Mouse (Mus musculus) layer of hippocampus, postnatal 25 days (tissue): ENCODE data around the gene Hmgb2. TPM values are rescaled to one million over a fixed set of nuclear protein-coding genes. Genes with fewer than 3 reads are reported as not detected.
A peak's percentile ranks its signal among the peaks of the same experiment; 100 is the strongest.
"Not testable (repeated sequence)": the region's sequence is repeated elsewhere in the genome, so short reads cannot be mapped to it uniquely, and the experiment has no call there.

Experiments
- DNase-seq, 2 experiments: peaks; one replicate each; pipeline ENCODE4 v3.0.0; 2022; ENCODE audit warnings: mixed read lengths in 2 of 2, low spot score in 1 of 2; ENCODE audit errors: extremely low spot score in 1 of 2
- total RNA-seq, 2 experiments: library from RNA; stranded (reverse); gene quantifications; 2 replicates each; pipeline ENCODE4 v1.2.3; 2021

Hmgb2 gene
- total RNA-seq, 2 experiments from 2014 or later: 6.6 to 7.2 TPM

- DNase-seq: no peak
These were observed 3.0 kb upstream of the Hmgb2 start for GRCm38 (mm10) chr8:57508657-57509056.

GRCm38 (mm10) chr8:57510791-57511315, 854 bp upstream of the Hmgb2 start:
- no peak for DNase-seq

DNA sequence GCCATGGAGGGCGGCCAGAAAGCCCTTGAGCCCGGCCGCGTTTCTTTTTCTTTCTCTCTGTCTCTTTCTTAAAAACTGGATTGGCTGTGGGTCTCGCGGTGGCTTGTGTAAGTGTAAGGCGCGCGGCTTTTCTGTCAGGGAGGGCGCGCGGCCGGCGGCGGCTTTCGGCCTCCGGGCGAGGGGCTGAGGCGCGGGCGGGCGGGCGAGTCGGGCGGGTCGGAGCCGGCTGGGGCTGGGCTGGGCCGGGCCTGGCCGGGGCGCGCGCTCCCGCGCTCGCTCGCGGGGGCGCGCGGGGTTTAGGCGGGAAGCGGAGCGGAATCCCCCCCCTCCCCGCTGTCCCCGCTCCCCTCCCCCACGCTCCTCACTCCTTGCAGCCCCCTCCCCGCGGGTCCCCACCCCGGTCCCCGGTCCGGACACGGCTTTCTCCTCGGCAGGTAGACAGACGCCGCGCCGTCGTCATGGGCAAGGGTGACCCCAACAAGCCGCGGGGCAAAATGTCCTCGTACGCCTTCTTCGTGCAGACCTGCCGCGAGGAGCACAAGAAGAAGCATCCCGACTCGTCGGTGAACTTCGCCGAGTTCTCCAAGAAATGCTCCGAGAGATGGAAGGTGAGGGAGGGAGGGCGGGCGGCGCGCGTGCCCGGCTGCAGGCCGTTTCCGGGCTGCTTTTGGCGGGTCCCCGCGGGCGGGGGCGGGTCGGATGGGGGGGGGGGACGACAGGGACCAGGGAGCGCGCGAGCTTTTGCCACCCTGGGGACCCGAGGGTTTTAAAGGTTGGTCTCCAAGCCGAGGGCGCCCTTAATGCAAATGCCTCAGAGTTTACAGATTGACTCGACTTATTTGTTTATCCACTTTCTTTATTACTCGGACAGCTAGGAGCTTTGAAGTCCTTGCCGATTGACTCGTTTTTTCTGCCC, 692 bp downstream of the Hmgb2 start:
- no peak for DNase-seq

GRCm38 (mm10) chr8:57513178-57513661, 1.5 kb downstream of the Hmgb2 start:
- DNase-seq: not testable (repeated sequence)

DNA sequence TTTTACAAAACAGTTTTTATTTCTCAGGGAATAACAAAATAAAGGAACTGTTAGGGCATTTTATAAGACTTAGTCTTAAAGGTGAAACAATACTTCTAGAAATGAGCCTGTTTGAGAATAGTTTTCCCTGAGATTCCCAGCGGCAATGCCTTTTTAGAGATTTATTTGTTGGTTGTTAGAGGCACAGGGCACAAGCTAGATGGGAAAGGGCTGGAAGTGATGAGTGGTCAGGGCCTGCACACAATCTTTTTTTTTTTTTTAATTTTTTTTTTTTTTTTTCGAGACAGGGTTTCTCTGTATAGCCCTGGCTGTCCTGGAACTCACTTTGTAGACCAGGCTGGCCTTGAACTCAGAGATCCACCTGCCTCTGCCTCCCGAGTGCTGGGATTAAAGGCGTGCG, 5.0 kb downstream of the Hmgb2 start:
- DNase-seq: not testable (repeated sequence)

DNA sequence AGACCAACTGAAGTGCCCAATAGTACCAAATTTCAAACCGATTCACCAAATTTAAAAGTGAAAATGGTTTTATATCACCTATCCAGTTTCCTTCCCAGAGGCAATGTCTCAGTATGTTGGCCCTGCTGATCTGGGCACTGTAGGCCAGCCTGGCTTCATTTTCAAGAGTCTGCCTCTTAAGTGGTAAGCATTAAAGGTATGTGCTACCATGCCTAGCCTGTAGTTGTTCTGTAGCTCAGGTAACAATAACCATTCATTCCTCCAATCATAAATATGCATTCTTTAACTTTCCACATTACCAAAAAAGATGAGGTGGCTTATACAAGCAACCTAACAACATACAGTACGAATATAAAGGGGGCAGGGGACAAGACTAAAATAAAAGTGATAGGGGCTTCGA, 6.0 kb downstream of the Hmgb2 start:
- DNase-seq: no peak

DNA sequence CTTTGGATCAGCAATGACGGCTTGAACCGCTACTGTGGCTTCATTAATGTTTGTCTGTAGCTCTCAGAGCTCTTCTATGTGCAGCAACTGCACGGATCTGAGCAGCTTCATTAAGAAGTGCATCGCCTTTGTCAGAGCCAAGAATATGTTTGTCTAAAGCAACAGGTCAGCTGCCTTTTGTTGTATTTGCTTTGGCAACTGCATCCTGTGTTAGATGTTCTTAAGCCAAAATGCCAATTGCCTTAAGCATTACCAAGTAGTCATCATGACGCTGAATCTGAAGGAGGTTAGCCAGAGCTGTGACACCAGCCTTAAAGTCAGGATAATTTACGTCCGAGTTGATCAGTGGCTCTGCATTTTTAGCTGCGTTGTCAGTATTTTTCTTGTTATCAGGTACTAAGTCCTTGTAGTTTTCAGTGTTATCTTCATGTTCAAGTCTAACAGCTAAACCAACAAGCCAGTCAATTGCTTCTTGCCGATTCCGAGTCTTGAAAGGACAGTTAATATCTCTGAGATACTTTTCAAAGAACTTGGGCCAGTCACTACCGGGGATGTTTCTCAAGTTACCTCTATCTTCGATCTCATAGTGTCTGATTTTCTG, 8.6 kb downstream of the Hmgb2 start:
- DNase-seq: no peak

GRCm38 (mm10) chr8:57528036-57528435, 16.3 kb downstream of the Hmgb2 start:
- DNase-seq: no peak

- DNase-seq: no peak
These were observed 18.5 kb downstream of the Hmgb2 start for GRCm38 (mm10) chr8:57530238-57530637.

- DNase-seq: peak; percentile 55 to 88
These were observed 19.1 kb downstream of the Hmgb2 start for GRCm38 (mm10) chr8:57530666-57531349.

- peak in 1 of 2 experiments; percentile 36 for DNase-seq
These were observed 20.5 kb downstream of the Hmgb2 start for GRCm38 (mm10) chr8:57532223-57532622.

DNA sequence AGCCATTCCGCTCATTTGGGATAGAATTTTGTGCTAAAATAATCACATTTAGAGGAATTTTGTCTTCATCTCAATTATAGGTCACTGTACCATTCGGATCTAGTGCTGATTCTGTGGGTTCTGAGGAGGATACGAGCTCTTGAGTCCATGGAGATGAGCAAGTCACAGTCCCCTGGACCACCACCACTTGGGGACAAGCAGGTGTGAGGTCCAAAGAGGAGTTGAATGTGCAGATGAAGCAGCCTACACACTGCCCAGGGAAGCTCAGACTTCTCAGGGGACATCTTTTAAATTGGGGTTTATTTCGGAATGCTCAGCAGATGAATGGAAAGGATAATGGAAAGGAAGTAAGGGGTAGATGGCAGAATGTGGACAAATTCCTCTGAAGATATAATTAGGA, 21.4 kb downstream of the Hmgb2 start:
- DNase-seq: no peak

- no peak for DNase-seq
These were observed 22.8 kb downstream of the Hmgb2 start for GRCm38 (mm10) chr8:57534495-57534894.

- no peak for DNase-seq
These were observed 24.5 kb downstream of the Hmgb2 start for GRCm38 (mm10) chr8:57536167-57536566.

DNA sequence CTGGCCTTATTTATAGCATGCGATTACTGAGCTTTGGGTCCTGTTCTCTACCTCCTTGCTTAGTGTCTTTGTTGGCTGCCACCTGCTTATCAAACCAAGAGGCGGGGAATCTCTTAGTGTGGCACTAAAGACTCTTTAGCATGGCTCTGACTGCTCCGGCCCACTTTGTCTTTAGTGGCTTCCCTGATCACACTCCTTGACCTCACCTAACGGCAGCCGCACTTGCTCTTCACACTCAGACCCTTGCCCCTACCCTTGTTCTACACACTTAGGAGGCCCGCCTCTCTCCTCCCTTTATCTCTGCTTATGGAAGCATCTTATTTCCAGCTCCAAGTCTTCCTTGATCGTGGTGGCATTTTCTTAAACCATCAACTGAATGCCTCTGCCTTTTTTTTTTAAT, 26.9 kb downstream of the Hmgb2 start:
- no peak for DNase-seq

DNA sequence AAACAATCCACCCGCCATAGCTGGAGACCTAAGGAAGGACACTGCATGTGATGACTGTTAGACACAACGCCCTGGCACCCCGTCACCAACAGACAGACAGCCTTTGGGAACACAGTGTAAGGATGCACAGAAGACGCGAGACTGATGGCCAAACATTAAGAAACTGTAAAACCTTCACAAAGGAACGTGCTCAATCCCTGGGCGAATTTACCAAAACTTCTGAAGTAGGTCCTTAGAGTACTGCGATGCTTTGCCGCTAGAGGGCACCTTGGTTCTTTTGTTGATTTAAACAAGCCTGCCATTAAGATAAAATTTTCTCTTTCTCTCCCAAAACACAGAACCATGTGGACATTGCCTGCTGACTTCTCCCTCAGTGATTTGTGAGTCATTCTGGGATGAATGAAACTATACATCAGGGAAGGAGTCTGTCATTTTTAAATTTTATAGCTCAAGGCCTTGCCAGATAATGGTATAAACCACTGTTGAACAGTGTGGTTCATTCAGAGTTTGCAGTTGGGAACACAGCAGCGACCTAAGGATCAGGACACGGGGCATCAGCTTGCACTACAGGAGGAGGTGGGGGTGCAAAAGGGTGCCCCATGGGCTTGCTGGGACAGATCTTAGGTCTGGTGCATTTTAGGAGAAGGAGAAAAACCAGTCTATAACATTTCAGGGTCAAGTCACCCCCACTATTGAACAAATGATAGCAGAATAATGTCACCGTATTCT, 28.6 kb downstream of the Hmgb2 start:
- peak; percentile 46 to 86 for DNase-seq

DNA sequence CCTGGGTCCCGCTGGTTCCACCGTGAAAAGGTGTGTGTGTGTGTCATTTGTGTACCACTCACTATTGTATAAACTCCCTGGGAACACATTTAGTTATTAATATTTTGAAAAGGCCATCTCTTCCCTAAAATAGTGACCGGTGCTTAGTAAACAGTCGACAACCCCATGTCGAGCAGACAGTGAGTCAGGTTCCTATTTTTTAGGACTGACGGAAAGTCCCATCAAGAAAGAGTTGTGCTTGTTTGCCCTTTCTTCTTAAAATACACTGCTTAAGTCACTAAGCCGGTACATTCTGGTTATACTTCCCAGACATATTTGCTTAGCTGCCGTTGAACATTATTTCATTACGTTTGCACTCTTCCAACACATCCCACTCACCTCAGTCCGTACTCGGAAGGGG, 29.2 kb downstream of the Hmgb2 start:
- DNase-seq: no peak

DNA sequence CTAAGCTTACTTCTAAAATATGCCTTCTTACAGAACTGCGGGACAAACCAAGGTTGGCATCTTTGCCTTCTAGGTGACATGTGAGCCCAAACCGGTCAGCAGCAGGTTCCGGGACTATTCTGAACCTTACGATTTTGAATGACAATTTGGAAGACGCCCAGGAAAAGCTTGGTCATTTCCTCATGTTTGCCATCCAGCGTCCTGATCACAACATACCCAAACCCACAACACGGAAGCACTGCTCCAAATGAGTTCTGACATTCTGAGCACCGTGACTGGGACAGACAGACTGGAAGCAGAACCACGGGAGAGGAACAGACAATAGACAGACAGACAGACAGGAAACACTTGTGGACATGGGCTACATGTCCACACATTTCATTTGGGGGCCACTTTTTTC, 29.7 kb downstream of the Hmgb2 start:
- no peak for DNase-seq

DNA sequence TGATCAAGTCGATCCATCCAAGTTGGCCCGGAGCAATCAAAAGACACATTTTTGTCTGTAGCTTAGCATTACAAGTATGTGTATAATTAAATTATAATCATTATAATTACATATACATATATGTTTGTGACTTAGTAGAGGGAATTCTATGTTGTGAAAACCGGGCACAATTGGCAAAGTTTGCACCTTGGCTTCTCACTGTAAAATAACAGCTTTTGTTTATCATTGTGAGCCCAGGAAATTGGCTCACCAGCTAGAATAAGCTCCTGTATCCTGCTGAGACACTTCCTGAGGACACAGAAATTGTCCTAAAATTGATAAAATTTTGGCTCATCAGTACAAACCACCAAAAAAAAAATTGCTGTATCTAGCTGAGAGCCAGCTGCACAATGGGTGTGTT, 34.7 kb downstream of the Hmgb2 start:
- no peak for DNase-seq

DNA sequence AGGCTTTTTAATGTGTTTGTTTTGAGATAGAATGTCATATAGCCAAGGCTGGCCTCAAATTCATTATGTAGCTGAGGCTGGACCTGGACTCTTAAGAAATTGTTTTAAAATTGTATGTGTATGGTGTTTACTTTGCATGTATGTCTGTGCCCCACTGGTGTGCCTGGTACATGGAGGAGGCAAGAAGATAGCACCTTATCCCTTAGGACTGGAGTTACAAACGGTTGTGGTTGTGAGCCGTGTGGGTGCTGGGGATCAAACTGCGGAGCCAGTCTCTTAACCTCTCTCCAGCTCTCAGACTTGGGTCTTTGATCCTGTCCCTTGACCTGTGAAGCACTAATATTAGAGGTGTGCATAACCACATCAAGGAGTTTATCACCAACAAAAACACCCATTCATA, 35.1 kb downstream of the Hmgb2 start:
- no peak for DNase-seq
